Mouse (Mus musculus): ENCODE measurements around the gene Hnrnpm. TPM values are rescaled to one million over a fixed set of nuclear protein-coding genes. Genes with fewer than 3 reads are reported as not detected.
A peak's percentile ranks its signal among the peaks of the same experiment; 100 is the strongest.

The Hnrnpm gene
- polyA plus RNA-seq, 1 experiment from 2014 or later = 475 TPM

GRCm38 (mm10) chr17:33669681-33670080, 17.0 kb downstream of the Hnrnpm start:
- WGBS = 89% methylated on average over 3 of the region's 3 CpGs
- H3K9ac ChIP-seq = no peak overlapping the region
- no peak overlapping the region for H3K4me2 ChIP-seq (replicated peaks)
- H3K9me3 ChIP-seq = no peaks in the 10 kb centered on the region
- no peaks in the 10 kb centered on the region; the same call in 1 of the 2 replicates for H3K4me1 ChIP-seq
- no peak overlapping the region for H3K4me3 ChIP-seq
- ATAC-seq (ENCODE audit: insufficient number of reproducible peaks, insufficient read depth, low FRiP score, low TSS enrichment) = no peak
- H3K36me3 ChIP-seq = peaks cover 38% of the 10 kb centered on the region
- no peaks in the 10 kb centered on the region for H3K27me3 ChIP-seq
- no peak overlapping the region for H3K27ac ChIP-seq

- Histone ChIP-seq H3K36me3 (peaks cover 55% of the 10 kb centered on the region), H3K4me1 (no peaks in the 10 kb centered on the region; the same call in 1 of the 2 replicates), H3K9ac (no peak overlapping the region), H3K27ac (no peak overlapping the region), H3K9me3 (no peaks in the 10 kb centered on the region), H3K4me3 (no peak overlapping the region), H3K4me2 (replicated peaks) (no peak overlapping the region), H3K27me3 (no peaks in the 10 kb centered on the region)
- WGBS = 88% methylated on average over 3 of the region's 3 CpGs
- no peak for ATAC-seq (ENCODE audit: insufficient number of reproducible peaks, insufficient read depth, low FRiP score, low TSS enrichment)
These were observed 19.8 kb downstream of the Hnrnpm start for GRCm38 (mm10) chr17:33666813-33667212.

GRCm38 (mm10) chr17:33649781-33650475, 36.7 kb downstream of the Hnrnpm start:
- Histone ChIP-seq H3K36me3 (peaks cover 88% of the 10 kb centered on the region), H3K4me1 (no peaks in the 10 kb centered on the region), H3K27ac (no peak overlapping the region), H3K9me3 (no peaks in the 10 kb centered on the region), H3K4me3 (no peak overlapping the region), H3K4me2 (replicated peaks) (no peak overlapping the region), H3K9ac (no peak overlapping the region), H3K27me3 (no peaks in the 10 kb centered on the region)
- 98% methylated on average over 34 of the region's 34 CpGs for WGBS
- peak; percentile 56; the same call in 1 of the 2 replicates for ATAC-seq (ENCODE audit: insufficient number of reproducible peaks, insufficient read depth, low FRiP score, low TSS enrichment)

- no peaks in the 10 kb centered on the region for H3K9me3 ChIP-seq
- no peak overlapping the region for H3K4me2 ChIP-seq (replicated peaks)
- 93% methylated on average over 8 of the region's 8 CpGs for WGBS
- H3K36me3 ChIP-seq = peaks cover 83% of the 10 kb centered on the region
- H3K27ac ChIP-seq = no peak overlapping the region
- no peak overlapping the region for H3K4me3 ChIP-seq
- H3K4me1 ChIP-seq = no peaks in the 10 kb centered on the region
- no peaks in the 10 kb centered on the region for H3K27me3 ChIP-seq
- ATAC-seq (ENCODE audit: insufficient number of reproducible peaks, insufficient read depth, low FRiP score, low TSS enrichment) = no peak
- no peak overlapping the region for H3K9ac ChIP-seq
These were observed 41.6 kb downstream of the Hnrnpm start for GRCm38 (mm10) chr17:33645073-33645472.

GRCm38 (mm10) chr17:33644068-33644467, 42.6 kb downstream of the Hnrnpm start:
- peaks cover 74% of the 10 kb centered on the region for H3K36me3 ChIP-seq
- H3K27me3 ChIP-seq = no peaks in the 10 kb centered on the region
- no peaks in the 10 kb centered on the region for H3K4me1 ChIP-seq
- H3K4me3 ChIP-seq = no peak overlapping the region
- no peak overlapping the region for H3K4me2 ChIP-seq (replicated peaks)
- H3K9me3 ChIP-seq = no peaks in the 10 kb centered on the region
- H3K27ac ChIP-seq = no peak overlapping the region
- H3K9ac ChIP-seq = no peak overlapping the region
- WGBS = 91% methylated on average over 4 of the region's 4 CpGs
- ATAC-seq (ENCODE audit: insufficient number of reproducible peaks, insufficient read depth, low FRiP score, low TSS enrichment) = no peak

GRCm38 (mm10) chr17:33639743-33640142, 46.9 kb downstream of the Hnrnpm start:
- H3K9ac ChIP-seq = no peak overlapping the region
- 65% methylated on average over 6 of the region's 6 CpGs for WGBS
- H3K27ac ChIP-seq = no peak overlapping the region
- H3K36me3 ChIP-seq = peaks cover 48% of the 10 kb centered on the region
- H3K4me3 ChIP-seq = no peak overlapping the region
- H3K4me1 ChIP-seq = no peaks in the 10 kb centered on the region
- no peaks in the 10 kb centered on the region for H3K9me3 ChIP-seq
- no peak overlapping the region for H3K4me2 ChIP-seq (replicated peaks)
- no peaks in the 10 kb centered on the region for H3K27me3 ChIP-seq
- ATAC-seq (ENCODE audit: insufficient number of reproducible peaks, insufficient read depth, low FRiP score, low TSS enrichment) = no peak

GRCm38 (mm10) chr17:33637516-33638276, 49.0 kb downstream of the Hnrnpm start, which contains the start of gene Pram1:
TSS of gene Pram1 (plus strand) at chr17:33638056.
- no peaks in the 10 kb centered on the region for H3K27me3 ChIP-seq
- no peak for ATAC-seq (ENCODE audit: insufficient number of reproducible peaks, insufficient read depth, low FRiP score, low TSS enrichment)
- no peak within 1 kb of the TSS for H3K27ac ChIP-seq
- H3K9ac ChIP-seq = no peak within 1 kb of the TSS
- peaks cover 32% of the 10 kb centered on the region for H3K36me3 ChIP-seq
- H3K4me3 ChIP-seq = no peak within 1 kb of the TSS
- H3K4me1 ChIP-seq = no peaks in the 10 kb centered on the region
- WGBS = 81% methylated on average over 4 of the region's 4 CpGs
- H3K9me3 ChIP-seq = no peaks in the 10 kb centered on the region
- no peak within 1 kb of the TSS for H3K4me2 ChIP-seq (replicated peaks)

GRCm38 (mm10) chr17:33637038-33637437, 49.6 kb downstream of the Hnrnpm start:
- Histone ChIP-seq H3K27ac (no peak overlapping the region), H3K9ac (no peak overlapping the region), H3K4me2 (replicated peaks) (no peak overlapping the region), H3K4me3 (no peak overlapping the region), H3K36me3 (peaks cover 28% of the 10 kb centered on the region), H3K27me3 (no peaks in the 10 kb centered on the region), H3K4me1 (no peaks in the 10 kb centered on the region), H3K9me3 (no peaks in the 10 kb centered on the region)
- no peak for ATAC-seq (ENCODE audit: insufficient number of reproducible peaks, insufficient read depth, low FRiP score, low TSS enrichment)
- WGBS = 84% methylated on average over 2 of the region's 2 CpGs

- Histone ChIP-seq H3K27ac (no peak overlapping the region), H3K4me3 (no peak overlapping the region), H3K4me2 (replicated peaks) (no peak overlapping the region), H3K36me3 (peaks cover 22% of the 10 kb centered on the region), H3K9ac (no peak overlapping the region), H3K9me3 (no peaks in the 10 kb centered on the region), H3K27me3 (no peaks in the 10 kb centered on the region), H3K4me1 (peaks cover 17% of the 10 kb centered on the region)
- no peak for ATAC-seq (ENCODE audit: insufficient number of reproducible peaks, insufficient read depth, low FRiP score, low TSS enrichment)
- WGBS = 94% methylated on average over 5 of the region's 5 CpGs
These were observed 54.9 kb downstream of the Hnrnpm start for GRCm38 (mm10) chr17:33631796-33632195.

GRCm38 (mm10) chr17:33631236-33631635, 55.4 kb downstream of the Hnrnpm start:
- H3K4me3 ChIP-seq = no peak overlapping the region
- WGBS = 95% methylated on average over 9 of the region's 9 CpGs
- no peak overlapping the region for H3K27ac ChIP-seq
- ATAC-seq (ENCODE audit: insufficient number of reproducible peaks, insufficient read depth, low FRiP score, low TSS enrichment) = no peak
- no peaks in the 10 kb centered on the region for H3K27me3 ChIP-seq
- no peak overlapping the region for H3K9ac ChIP-seq
- no peak overlapping the region for H3K4me2 ChIP-seq (replicated peaks)
- H3K4me1 ChIP-seq = peaks cover 17% of the 10 kb centered on the region
- H3K9me3 ChIP-seq = no peaks in the 10 kb centered on the region
- peaks cover 22% of the 10 kb centered on the region for H3K36me3 ChIP-seq

GRCm38 (mm10) chr17:33630171-33630895, 56.3 kb downstream of the Hnrnpm start:
- Histone ChIP-seq H3K9me3 (no peaks in the 10 kb centered on the region), H3K4me2 (replicated peaks) (peak overlapping the region; percentile 58), H3K27ac (peak overlapping the region; percentile 26; the same call in 1 of the 2 replicates), H3K4me1 (peaks cover 17% of the 10 kb centered on the region), H3K9ac (no peak overlapping the region), H3K36me3 (peaks cover 22% of the 10 kb centered on the region), H3K27me3 (no peaks in the 10 kb centered on the region), H3K4me3 (no peak overlapping the region)
- ATAC-seq (ENCODE audit: insufficient number of reproducible peaks, insufficient read depth, low FRiP score, low TSS enrichment) = no peak
- 81% methylated on average over 13 of the region's 13 CpGs for WGBS
